Mouse (Mus musculus): ENCODE measurements around the gene Tead1.

The Tead1 gene

DNA sequence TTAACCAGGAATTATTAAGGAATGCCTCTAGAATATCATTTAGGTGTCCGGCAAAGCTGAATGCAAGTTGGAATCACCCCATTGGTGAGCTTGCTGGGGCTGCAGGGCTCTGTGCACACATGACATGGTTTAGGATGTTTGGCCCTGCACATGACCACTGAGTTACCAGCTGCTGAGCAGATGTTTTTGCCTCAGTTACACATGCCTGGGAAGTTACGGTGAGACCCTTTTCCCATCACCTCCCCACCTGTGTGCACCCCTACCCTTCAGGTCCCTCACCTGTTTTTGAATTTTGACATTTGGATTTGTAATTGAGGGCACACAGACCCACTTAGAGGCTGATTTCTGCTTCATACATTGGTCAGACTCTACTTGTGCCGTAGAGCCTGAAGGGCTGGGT lies 6.9 kb downstream of the Tead1 start:
- DNase-seq (ENCODE audit: low spot score in 2 of 2), result no peak

DNA sequence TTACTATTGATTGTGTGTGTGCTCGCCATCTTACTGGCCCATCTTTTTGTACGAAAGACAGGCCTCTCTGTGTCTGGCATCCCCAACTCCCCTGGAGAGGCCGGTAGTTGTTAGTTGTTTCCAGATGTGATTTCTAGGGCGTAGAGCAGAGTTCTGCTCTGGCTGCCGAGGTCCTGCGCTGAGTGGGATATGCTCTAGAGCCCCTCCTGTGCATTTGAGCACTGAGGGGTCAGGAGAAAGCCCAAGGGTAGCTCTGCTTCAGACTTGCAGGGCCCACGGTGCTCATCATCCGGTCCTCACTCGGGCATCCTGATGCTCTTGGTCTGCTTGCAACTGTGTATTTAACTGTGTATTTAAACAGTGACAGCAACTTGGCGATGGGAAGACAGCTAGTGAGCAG lies 7.5 kb downstream of the Tead1 start:
- no peak for DNase-seq (ENCODE audit: low spot score in 2 of 2)

DNA sequence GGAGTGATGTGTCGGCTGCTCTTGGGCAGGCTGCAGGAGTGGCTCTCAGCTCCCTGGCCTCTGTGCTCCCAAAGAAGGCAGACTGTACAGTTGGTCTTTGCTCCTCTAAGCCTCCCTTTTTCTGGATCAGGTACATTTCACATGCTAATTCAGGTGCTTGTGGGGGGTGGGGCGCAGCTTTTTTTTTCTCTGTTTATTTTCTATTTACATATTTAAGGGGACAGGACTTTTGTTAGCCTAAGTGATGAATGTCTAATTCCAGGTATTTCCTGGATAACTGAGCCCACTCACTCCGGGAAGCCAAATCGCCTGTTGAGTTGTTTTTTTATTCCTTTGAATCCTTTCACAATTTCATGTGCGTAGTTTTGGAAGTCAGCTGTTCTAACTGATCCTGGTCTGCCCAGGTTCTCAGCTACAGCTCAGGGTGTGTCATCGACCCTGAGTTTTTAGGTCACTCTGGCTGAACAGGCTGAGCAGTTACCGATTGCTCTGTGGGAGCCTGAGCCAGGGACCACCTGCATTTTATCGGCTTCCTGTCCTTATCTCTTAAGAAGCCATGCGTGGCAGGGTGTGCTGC lies 9.4 kb downstream of the Tead1 start:
- no peak for DNase-seq (ENCODE audit: low spot score in 2 of 2)

DNA sequence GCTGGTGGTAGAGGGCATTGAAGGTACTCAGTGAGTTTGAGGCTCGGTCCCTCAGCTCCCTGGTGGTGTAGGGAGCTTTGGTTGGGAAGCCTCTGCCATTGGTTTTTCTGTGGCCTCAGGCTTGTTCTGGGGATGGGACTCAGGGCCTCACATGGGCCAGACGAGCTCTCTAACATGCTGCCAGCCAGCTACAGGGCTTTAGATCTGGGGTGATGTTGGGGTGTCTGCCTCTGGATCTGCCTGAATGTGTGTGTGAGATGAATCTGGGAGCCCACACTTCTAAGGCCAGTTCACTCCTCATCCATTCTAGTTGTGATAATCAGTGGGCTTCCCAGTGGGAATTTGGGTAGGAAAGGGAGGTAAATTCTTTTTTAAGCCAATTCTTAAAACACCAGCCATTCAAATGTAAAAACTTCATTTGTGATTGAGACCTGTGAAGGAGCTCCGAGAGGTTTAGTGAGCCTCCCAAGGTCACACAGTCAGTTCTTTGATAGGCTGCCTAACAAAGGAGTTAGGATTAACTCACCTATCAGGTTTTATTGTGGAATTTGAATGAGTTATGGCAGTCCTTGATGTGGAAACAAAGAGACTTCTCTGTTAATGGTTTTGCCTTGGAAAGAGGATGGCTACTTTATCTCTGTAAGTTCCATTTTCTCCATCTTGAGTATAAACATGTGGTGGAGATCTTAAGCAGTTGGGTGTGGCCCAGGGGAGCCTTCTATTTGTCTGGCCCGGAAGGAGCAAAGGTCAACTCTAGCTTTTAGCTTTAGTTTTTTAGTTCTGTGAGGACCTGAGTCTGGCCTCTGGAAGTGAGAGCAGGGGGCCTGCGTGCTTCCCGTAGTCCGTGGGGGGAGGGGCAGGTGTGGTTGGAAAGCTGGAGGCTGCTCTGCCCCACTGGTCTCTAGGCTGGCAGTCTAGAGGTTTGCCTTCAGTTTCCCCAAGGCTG lies 12.0 kb downstream of the Tead1 start:
- DNase-seq (ENCODE audit: low spot score in 2 of 2), result no peak

DNA sequence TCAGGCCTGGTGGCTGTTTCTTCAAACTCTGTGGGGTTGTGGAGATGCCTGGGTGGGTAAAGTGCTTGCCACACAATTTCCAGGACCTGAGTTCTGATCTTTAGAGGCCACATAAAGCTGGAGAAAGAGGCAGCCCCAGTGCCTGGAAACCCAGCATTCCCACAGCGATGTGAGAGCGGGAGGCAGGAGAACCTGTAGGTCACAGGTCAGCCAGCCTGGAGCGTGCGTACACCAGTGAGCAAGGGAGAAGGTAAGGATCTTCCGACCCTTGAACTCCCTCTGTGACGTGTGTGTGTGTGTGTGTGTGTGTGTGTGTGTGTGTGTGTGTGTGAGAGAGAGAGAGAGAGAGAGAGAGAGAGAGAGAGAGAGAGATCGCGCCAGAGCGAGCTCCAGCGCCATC lies 14.4 kb downstream of the Tead1 start:
- no peak for DNase-seq (ENCODE audit: low spot score in 2 of 2)

DNA sequence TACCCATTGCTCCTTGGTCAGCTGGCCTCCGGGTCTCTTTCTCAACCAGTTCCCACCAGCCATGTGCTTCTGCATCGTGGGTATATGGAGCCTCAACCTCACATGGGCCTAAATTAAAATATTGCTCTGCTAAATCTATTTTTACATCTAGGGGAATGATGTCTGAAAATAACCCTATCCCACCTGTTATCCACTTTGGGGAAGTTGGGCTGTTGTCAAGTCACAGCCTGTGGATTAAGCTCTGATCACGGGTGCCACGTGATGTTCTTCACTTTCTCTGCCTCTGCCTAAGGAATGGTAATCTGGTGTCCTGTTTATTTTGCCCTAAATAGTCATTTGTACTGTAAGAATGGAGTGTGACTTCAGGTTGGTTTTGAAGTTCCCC lies 17.7 kb downstream of the Tead1 start:
- DNase-seq (ENCODE audit: low spot score in 2 of 2), result no peak

DNA sequence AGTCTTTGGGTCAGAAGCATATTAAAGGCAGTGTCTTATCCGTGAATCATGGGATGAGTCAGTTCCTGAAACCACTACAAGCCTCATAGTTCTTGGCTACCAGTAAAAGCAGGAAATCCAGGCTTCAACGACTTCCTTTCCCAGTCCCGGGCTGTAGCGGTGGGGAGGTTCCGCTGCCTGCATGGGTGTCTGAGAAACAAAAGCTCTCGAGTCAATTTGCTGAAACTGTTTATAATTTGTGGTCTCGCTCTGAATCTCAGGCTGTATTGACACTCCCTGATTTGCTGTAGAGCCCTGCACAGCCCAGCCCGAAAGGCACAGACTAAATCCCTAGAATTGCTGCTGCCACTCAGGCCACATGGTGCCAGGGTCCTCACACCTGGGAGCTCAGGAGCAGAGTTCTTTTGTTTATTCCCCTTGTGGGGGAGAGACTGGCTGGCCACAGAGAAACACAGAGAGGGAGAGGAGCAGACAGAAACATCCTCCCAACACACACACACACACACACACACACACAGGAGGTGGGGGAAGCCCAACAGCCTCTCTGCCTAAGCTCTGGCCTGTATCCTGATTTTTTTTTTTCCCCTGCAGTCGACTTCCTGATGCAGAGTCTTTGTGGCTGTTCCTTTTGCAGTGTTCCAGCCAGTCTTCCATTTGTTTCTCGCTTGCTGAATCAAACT lies 18.2 kb downstream of the Tead1 start:
- no peak for DNase-seq (ENCODE audit: low spot score in 2 of 2)

DNA sequence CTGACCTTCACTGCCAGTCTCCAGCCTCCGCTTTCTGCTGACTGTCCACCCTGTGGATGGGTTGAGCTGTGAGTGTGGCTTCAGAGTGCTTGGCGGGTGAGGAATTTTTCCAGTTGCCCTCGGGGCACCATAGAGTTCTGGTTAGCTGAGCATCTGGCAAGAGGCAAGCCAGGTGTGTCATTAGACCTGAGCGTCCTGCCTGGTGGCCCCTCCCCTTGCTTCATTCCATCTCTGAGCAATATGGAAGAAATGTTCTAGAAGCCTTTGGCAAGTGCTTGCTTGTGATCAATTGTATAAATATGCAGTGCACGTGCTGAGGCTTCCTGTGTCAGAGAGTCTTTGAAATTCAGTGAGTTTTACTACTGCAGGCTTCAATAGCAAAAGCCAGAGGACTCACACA lies 21.0 kb downstream of the Tead1 start:
- DNase-seq (ENCODE audit: low spot score in 2 of 2), result no peak

DNA sequence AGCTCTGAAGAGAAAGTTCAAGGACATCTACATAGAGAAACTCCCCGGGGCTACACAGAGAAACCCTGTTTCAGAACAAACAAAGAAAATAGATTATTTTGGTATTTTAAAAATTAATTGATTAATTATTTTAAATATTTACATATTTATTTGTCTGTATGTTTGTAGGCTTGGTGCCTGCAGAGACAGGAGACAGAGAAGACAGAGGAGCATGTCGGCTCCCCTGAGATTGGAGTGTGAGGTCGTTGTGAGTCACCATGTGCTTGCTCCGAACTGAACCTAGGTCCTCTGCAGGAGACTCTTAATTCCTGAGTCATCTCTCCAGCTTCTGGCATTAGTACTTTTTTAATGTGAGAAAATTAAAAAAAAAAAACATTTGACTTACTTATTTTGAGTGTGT lies 24.2 kb downstream of the Tead1 start:
- DNase-seq (ENCODE audit: low spot score in 2 of 2), result no peak

DNA sequence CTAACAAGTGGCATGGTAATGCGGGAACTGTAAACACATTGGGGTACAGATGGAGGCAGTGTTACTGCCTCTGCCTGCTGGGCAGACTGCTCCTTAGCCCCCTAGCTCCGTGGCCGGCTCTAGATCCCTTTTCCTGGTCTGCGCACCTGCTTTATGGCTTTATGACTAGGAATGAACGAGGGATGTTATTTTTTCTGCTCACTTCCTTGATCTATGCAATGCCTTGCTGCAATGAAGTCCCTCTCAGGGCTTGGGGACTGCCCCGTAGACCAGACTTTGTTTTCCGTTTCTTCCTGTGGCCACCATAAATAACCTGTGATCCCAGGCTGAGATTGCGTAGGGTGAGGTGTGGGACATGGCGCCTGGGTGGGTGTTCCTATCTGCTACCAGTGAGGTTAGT lies 26.8 kb downstream of the Tead1 start:
- DNase-seq (ENCODE audit: low spot score in 2 of 2), result no peak

DNA sequence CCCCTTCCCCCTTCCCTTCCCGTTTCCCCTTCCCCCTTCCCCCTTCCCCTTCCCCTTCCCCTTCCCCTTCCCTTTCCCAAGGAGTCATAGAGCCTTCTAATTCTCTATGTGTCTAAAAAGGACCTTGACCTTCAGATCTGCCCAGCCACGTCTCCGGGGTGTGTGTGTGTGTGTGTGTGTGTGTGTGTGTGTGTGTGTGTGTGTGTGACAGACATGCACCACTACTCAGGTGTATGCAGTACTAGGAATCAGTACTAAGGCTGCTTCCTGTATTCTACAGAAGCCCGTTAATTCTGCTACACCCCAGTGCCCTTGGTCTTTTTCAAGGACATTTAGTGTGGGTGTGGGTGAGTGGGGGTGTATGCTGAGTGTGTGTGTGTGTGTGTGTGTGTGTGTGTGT lies 27.6 kb downstream of the Tead1 start:
- no peak for DNase-seq (ENCODE audit: low spot score in 2 of 2)

DNA sequence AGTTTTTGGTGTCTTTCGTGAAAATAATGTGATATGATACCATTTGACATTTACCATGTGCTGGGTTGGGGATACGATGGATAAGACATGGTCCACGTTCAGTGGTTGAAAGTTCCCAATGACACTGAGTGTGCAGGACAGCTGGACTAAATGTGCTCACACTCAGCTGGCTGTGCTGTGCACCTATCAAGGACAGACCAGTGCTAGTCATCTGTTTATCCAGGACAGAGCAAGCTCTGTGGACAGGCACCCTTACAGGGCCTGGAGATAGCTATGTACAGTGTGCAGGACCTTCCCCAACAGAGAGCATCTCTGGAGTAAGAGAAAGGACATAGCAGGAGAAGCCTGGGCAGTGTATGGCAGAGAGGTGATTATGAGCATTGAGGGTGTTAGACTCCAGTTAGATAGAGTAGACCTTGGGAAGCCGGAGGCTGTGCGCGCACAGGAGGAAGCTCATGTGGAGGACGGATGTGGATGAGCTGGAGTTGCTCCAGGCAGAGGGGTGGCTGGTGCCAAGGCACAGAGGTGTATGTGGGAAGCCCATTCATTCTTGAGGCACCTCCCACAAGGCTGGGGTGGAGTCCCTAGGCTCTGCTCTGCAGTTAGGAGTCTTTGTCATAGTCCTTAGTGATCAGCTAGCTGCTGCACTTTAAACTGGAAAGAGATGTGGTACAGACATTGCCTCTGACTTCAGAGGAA lies 31.4 kb downstream of the Tead1 start:
- DNase-seq (ENCODE audit: low spot score in 2 of 2), result no peak

DNA sequence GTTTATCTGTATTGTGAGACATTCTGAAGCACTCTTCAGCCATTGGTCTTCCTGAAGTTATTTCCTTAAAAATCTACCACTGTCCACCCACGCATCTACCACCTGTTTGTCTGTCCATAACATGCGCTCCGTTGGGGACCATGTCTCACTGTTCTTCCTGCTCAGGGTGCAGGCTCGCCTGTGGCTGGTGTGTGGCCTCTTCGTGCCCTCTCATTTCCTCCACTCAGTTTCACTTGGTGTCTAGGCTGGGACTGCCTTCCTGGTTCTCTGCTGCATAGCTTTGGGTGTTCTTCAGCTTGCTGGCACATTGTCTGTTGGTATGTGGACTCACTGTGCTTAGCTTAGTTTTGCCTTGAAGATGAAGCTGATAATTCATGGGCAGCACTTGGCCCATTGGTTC lies 32.9 kb downstream of the Tead1 start:
- no peak for DNase-seq (ENCODE audit: low spot score in 2 of 2)

DNA sequence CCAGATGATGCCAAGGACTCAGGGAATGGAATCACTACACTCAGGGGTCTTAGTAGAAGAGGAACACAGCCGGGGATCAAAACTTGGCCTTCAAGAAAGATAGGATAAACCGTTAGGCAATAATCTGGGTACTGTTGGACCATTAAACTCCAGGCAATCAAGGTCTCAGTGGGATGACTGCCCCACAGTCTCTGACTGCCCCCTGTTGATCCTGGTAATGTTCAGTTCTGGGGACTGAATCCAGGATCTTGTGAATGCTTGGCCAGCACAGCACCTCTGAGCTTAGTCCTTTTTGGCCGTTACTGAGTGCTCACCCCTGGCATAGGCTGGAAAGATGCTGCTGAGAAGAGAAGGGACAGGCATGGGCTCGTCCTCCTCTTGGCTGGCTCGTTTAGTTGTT lies 34.4 kb downstream of the Tead1 start:
- no peak for DNase-seq (ENCODE audit: low spot score in 2 of 2)

DNA sequence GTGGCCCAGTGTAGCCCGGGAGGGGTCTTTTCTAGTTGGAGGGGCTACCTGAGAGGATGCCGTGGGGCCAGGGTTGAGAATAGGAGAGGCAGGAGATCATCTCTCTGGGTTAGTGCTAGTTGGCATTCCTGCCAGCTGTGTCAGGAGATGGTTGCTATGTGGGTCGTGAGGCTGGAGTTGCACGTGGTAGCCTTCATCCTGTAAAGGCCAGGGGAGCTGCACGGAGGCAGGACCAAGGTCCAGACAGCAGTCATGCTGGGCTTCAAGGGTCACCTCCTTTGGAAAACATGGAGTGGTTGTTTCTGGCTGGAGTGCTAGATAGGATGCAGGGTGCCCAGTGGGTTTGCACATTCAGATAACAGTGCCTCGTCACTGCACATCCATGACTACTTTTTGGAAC lies 35.7 kb downstream of the Tead1 start:
- DNase-seq (ENCODE audit: low spot score in 2 of 2), result no peak

DNA sequence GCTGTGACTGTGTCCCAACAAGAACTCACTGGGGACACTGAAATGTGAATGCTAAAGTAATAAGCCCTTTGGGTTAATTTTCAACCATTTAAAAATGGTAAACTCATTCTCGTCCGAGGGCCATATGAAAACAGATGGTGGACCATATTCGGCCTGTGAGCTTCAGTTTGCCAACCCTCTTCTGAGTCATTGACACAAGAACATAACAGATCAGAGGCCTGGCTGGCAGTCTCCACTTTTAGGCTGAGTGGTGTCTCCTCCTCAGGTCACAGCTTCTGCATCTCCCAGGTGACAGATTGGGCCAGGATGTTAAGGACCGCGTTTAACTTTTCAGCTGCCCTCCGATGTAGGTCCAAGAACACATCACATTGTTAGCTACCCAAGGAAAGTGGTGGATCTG lies 37.6 kb downstream of the Tead1 start:
- DNase-seq (ENCODE audit: low spot score in 2 of 2), result no peak

DNA sequence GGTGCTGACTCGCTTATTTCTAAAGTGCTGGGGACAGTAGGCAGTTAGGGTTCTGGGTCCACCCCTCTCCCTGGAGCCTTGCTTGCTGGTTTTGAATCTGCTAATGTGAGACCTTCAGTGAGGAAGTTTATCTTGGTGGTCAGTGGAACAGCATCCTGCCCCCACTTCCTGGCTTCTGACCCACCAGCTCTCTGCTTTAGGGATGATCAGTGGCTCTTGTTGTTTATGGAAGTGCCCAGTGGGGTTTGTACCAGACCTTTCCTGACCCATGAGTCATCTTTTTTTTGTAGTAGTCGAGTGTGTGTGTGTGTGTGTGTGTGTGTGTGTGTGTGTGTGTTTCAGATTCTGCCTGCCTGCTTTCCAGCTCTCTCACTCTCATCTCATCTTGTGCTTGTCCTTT lies 38.6 kb downstream of the Tead1 start:
- no peak for DNase-seq (ENCODE audit: low spot score in 2 of 2)

DNA sequence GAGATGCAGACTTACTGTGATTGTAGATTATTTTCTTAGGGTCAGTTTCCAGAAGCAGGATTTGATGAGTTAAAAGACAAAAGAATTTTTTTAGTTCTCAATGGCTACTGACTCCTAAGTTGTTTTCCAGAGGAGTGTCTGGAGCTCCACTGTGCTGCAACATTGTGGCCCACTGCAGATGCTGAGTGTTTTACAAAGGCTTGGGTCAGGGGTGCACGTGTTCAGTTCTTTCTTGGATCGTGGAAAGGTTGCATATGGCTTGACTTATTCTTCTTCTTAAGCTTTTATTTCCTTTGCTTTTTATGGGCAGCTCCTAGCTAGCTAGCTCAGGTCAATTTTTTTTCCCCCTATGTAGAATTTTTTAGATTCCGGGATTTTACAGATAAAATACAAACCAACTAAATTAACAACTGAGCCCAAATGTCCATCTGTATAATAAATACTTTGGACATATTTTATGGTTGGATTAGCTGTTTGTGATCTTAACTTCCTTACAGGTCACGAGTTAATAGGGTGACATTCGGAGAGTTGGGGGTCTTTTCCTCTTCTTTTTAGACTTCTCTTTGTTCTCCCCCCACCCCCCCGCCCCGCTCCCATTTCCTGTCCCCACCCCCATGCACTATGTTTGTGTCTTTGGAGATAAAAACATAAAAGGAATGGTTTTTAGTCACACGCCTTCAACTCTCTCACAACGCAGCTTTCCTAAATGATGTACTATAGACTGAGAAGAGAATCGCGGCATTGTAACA lies 40.5 kb downstream of the Tead1 start:
- no peak for DNase-seq (ENCODE audit: low spot score in 2 of 2)

DNA sequence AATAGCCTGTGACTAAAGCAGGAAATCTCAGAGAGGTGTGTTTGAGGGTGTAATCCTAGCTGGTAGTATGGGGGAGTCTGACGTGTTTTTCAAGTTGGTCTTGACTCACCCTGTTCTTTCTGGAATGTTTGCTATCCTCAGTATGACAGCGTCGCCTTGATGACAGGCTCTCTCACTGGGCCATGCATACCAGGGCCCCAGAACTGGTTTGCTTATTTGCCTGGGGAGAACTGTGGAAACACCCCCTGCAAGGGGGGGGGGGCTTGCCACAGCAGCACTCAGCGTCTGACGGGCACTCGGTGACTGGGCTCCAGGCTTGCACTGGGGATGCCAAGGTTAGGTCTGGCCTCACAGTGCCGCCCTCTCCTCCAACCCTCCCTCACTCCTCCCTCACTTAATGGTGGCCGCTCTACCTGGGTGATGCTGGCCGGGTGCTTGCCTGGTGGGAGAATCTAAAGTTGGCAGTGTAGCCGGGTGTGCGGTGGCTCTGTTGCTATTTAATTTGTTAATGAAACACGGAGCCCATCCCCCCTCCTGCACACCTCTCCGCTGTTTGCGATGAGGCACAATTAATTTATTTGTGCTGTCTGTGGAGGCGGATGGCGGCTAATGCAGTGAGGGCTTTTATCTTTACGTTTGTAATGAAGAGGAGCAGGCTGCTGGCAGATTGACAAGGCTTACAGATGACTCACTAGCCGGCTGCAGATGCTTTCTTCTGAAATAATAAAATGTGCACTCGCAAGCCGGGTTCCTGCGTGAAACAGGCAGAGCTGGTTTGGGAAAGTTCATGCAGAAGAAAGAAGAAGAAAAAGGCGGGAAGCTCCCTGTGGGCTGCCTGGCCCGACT lies 41.2 kb downstream of the Tead1 start:
- DNase-seq (ENCODE audit: low spot score in 2 of 2), result no peak

DNA sequence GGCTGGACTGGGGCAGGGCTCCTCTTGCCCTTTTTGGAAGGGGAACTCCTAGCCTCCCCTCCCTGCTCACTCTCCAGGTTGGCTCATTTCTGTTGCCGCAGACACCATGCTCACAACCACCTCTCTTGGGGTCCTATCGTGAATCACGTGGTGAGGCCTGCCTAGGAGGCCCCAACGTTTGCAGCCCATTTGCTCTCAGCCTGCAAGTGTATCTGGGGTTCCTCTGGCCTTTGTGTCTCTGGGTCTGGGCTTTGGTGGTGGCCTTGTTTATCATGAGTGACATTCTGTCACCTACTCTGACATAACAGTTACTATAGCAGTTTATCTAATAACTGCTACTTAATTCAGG lies 41.8 kb downstream of the Tead1 start:
- DNase-seq (ENCODE audit: low spot score in 2 of 2), result no peak

DNA sequence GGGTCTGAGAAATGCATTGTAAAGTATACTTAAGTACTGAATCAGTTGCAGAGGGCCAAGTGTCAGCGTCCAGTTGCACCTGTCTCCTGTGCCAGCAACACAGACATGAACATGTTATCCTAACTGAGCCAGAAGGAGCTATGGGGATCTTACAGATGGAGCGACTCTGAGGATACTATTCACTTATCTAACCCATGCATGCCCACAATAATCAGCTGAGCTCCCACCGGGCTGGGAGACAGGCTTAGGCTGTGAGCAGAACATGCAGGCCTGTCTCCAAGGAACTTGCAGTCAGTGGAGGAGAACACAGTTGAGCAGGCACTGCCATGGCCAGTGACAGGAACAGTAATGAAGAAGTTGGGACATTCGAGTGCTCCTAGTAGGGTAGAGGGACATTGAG lies 42.7 kb downstream of the Tead1 start:
- no peak for DNase-seq (ENCODE audit: low spot score in 2 of 2)

Data from spleen, postnatal 4 days (tissue).